Mouse (Mus musculus): ENCODE data around the gene 9130213A22Rik.

GRCm38 (mm10) chr11:69114621-69115020 lies 7.8 kb downstream of the 9130213A22Rik start:
- TF ChIP-seq CTCF (IDR thresholded peaks at IDR 0.05; ENCODE audit: insufficient read depth, low read length) (no peak), POLR2A (IDR thresholded peaks at IDR 0.05; ENCODE audit: borderline replicate concordance, extremely low read depth, low read depth, low read length) (no peak)
